Mouse (Mus musculus): ENCODE measurements around the gene Btbd17. TPM values are rescaled to one million over a fixed set of nuclear protein-coding genes. Genes with fewer than 3 reads are reported as not detected.
A peak's percentile ranks its signal among the peaks of the same experiment; 100 is the strongest.

The Btbd17 gene
- polyA plus RNA-seq, 1 experiment from 2014 or later = 19.4 TPM

GRCm38 (mm10) chr11:114822727-114823126, 27.0 kb upstream of the Btbd17 start:
- H3K4me3 ChIP-seq (replicated peaks; ENCODE audit: low read length) = no peak overlapping the region
- no peaks in the 10 kb centered on the region for H3K9me3 ChIP-seq (ENCODE audit: control insufficient read depth, low read length)
- no peak overlapping the region; the same call in 1 of the 2 replicates for H3K4me2 ChIP-seq (ENCODE audit: low read length)
- no peak overlapping the region for H3K9ac ChIP-seq (replicated peaks; ENCODE audit: low read depth, low read length)
- H3K27ac ChIP-seq (ENCODE audit: low read length) = peak overlapping the region; percentile 82
- H3K27me3 ChIP-seq (replicated peaks; ENCODE audit: control insufficient read depth, insufficient read depth, low read length) = no peaks in the 10 kb centered on the region
- H3K4me1 ChIP-seq (replicated peaks; ENCODE audit: control insufficient read depth, insufficient read depth, low read length) = peaks cover 20% of the 10 kb centered on the region
- H3K36me3 ChIP-seq (ENCODE audit: control insufficient read depth, insufficient read depth) = no peaks in the 10 kb centered on the region
- WGBS = 25% methylated on average over 12 of the region's 12 CpGs
- ATAC-seq = peak; percentile 90

GRCm38 (mm10) chr11:114821325-114821724, 25.6 kb upstream of the Btbd17 start:
- Histone ChIP-seq H3K27me3 (replicated peaks; ENCODE audit: control insufficient read depth, insufficient read depth, low read length) (no peaks in the 10 kb centered on the region), H3K4me2 (ENCODE audit: low read length) (no peak overlapping the region), H3K36me3 (ENCODE audit: control insufficient read depth, insufficient read depth) (no peaks in the 10 kb centered on the region), H3K9me3 (ENCODE audit: control insufficient read depth, low read length) (no peaks in the 10 kb centered on the region), H3K9ac (replicated peaks; ENCODE audit: low read depth, low read length) (no peak overlapping the region), H3K4me1 (replicated peaks; ENCODE audit: control insufficient read depth, insufficient read depth, low read length) (peaks cover 20% of the 10 kb centered on the region), H3K27ac (ENCODE audit: low read length) (no peak overlapping the region), H3K4me3 (replicated peaks; ENCODE audit: low read length) (no peak overlapping the region)
- ATAC-seq = no peak
- 71% methylated on average over 1 of the region's 1 CpGs for WGBS

- no peaks in the 10 kb centered on the region for H3K9me3 ChIP-seq (ENCODE audit: control insufficient read depth, low read length)
- ATAC-seq = no peak
- no peak overlapping the region for H3K4me3 ChIP-seq (replicated peaks; ENCODE audit: low read length)
- H3K4me1 ChIP-seq (replicated peaks; ENCODE audit: control insufficient read depth, insufficient read depth, low read length) = peaks cover 20% of the 10 kb centered on the region
- WGBS = 52% methylated on average over 3 of the region's 3 CpGs
- no peak overlapping the region for H3K4me2 ChIP-seq (ENCODE audit: low read length)
- H3K9ac ChIP-seq (replicated peaks; ENCODE audit: low read depth, low read length) = no peak overlapping the region
- H3K27ac ChIP-seq (ENCODE audit: low read length) = no peak overlapping the region
- H3K27me3 ChIP-seq (replicated peaks; ENCODE audit: control insufficient read depth, insufficient read depth, low read length) = no peaks in the 10 kb centered on the region
- H3K36me3 ChIP-seq (ENCODE audit: control insufficient read depth, insufficient read depth) = no peaks in the 10 kb centered on the region
Observed at GRCm38 (mm10) chr11:114820444-114820843, 24.7 kb upstream of the Btbd17 start.

GRCm38 (mm10) chr11:114819110-114819509, 23.4 kb upstream of the Btbd17 start:
- no peaks in the 10 kb centered on the region for H3K36me3 ChIP-seq (ENCODE audit: control insufficient read depth, insufficient read depth)
- WGBS = 40% methylated on average over 2 of the region's 2 CpGs
- H3K9me3 ChIP-seq (ENCODE audit: control insufficient read depth, low read length) = no peaks in the 10 kb centered on the region
- no peak for ATAC-seq
- H3K4me1 ChIP-seq (replicated peaks; ENCODE audit: control insufficient read depth, insufficient read depth, low read length) = peaks cover 20% of the 10 kb centered on the region
- H3K4me2 ChIP-seq (ENCODE audit: low read length) = no peak overlapping the region
- no peak overlapping the region for H3K27ac ChIP-seq (ENCODE audit: low read length)
- H3K27me3 ChIP-seq (replicated peaks; ENCODE audit: control insufficient read depth, insufficient read depth, low read length) = no peaks in the 10 kb centered on the region
- H3K9ac ChIP-seq (replicated peaks; ENCODE audit: low read depth, low read length) = no peak overlapping the region
- no peak overlapping the region for H3K4me3 ChIP-seq (replicated peaks; ENCODE audit: low read length)

- no peaks in the 10 kb centered on the region for H3K27me3 ChIP-seq (replicated peaks; ENCODE audit: control insufficient read depth, insufficient read depth, low read length)
- no peak overlapping the region for H3K9ac ChIP-seq (replicated peaks; ENCODE audit: low read depth, low read length)
- no peak overlapping the region for H3K4me2 ChIP-seq (ENCODE audit: low read length)
- no peaks in the 10 kb centered on the region for H3K36me3 ChIP-seq (ENCODE audit: control insufficient read depth, insufficient read depth)
- 93% methylated on average over 7 of the region's 7 CpGs for WGBS
- H3K9me3 ChIP-seq (ENCODE audit: control insufficient read depth, low read length) = no peaks in the 10 kb centered on the region
- ATAC-seq = no peak
- peaks cover 14% of the 10 kb centered on the region for H3K4me1 ChIP-seq (replicated peaks; ENCODE audit: control insufficient read depth, insufficient read depth, low read length)
- H3K27ac ChIP-seq (ENCODE audit: low read length) = no peak overlapping the region
- no peak overlapping the region for H3K4me3 ChIP-seq (replicated peaks; ENCODE audit: low read length)
Observed at GRCm38 (mm10) chr11:114818185-114818584, 22.4 kb upstream of the Btbd17 start.

GRCm38 (mm10) chr11:114816934-114817333, 21.2 kb upstream of the Btbd17 start:
- no peaks in the 10 kb centered on the region for H3K9me3 ChIP-seq (ENCODE audit: control insufficient read depth, low read length)
- no peak overlapping the region for H3K4me3 ChIP-seq (replicated peaks; ENCODE audit: low read length)
- H3K27me3 ChIP-seq (replicated peaks; ENCODE audit: control insufficient read depth, insufficient read depth, low read length) = no peaks in the 10 kb centered on the region
- no peak for ATAC-seq
- no peak overlapping the region for H3K4me2 ChIP-seq (ENCODE audit: low read length)
- 84% methylated on average over 4 of the region's 4 CpGs for WGBS
- H3K4me1 ChIP-seq (replicated peaks; ENCODE audit: control insufficient read depth, insufficient read depth, low read length) = peaks cover 3% of the 10 kb centered on the region; the same call in 1 of the 2 replicates
- no peak overlapping the region for H3K9ac ChIP-seq (replicated peaks; ENCODE audit: low read depth, low read length)
- no peaks in the 10 kb centered on the region for H3K36me3 ChIP-seq (ENCODE audit: control insufficient read depth, insufficient read depth)
- H3K27ac ChIP-seq (ENCODE audit: low read length) = no peak overlapping the region

GRCm38 (mm10) chr11:114814873-114815592, 19.3 kb upstream of the Btbd17 start:
- 79% methylated on average over 11 of the region's 11 CpGs for WGBS
- peaks cover 3% of the 10 kb centered on the region; the same call in 1 of the 2 replicates for H3K4me1 ChIP-seq (replicated peaks; ENCODE audit: control insufficient read depth, insufficient read depth, low read length)
- no peak for ATAC-seq

GRCm38 (mm10) chr11:114812731-114813240, 17.0 kb upstream of the Btbd17 start:
- 15% methylated on average over 6 of the region's 6 CpGs for WGBS
- H3K4me3 ChIP-seq (replicated peaks; ENCODE audit: low read length) = no peak overlapping the region
- no peak overlapping the region for H3K4me2 ChIP-seq (ENCODE audit: low read length)
- H3K36me3 ChIP-seq (ENCODE audit: control insufficient read depth, insufficient read depth) = no peaks in the 10 kb centered on the region
- no peaks in the 10 kb centered on the region for H3K9me3 ChIP-seq (ENCODE audit: control insufficient read depth, low read length)
- peaks cover under 1% of the 10 kb centered on the region; the same call in 1 of the 2 replicates for H3K4me1 ChIP-seq (replicated peaks; ENCODE audit: control insufficient read depth, insufficient read depth, low read length)
- H3K27ac ChIP-seq (ENCODE audit: low read length) = no peak overlapping the region
- H3K27me3 ChIP-seq (replicated peaks; ENCODE audit: control insufficient read depth, insufficient read depth, low read length) = no peaks in the 10 kb centered on the region
- ATAC-seq = peak; percentile 36
- no peak overlapping the region for H3K9ac ChIP-seq (replicated peaks; ENCODE audit: low read depth, low read length)

More at GRCm38 (mm10) chr11:114814873-114815592, 19.3 kb upstream of the Btbd17 start:
- Histone ChIP-seq H3K36me3 (ENCODE audit: control insufficient read depth, insufficient read depth) (no peaks in the 10 kb centered on the region), H3K27ac (ENCODE audit: low read length) (no peak overlapping the region), H3K4me2 (ENCODE audit: low read length) (no peak overlapping the region), H3K27me3 (replicated peaks; ENCODE audit: control insufficient read depth, insufficient read depth, low read length) (no peaks in the 10 kb centered on the region), H3K9me3 (ENCODE audit: control insufficient read depth, low read length) (no peaks in the 10 kb centered on the region), H3K9ac (replicated peaks; ENCODE audit: low read depth, low read length) (no peak overlapping the region), H3K4me3 (replicated peaks; ENCODE audit: low read length) (no peak overlapping the region)

GRCm38 (mm10) chr11:114810344-114810743, 14.6 kb upstream of the Btbd17 start:
- WGBS = 25% methylated on average over 4 of the region's 4 CpGs
- Histone ChIP-seq H3K4me3 (replicated peaks; ENCODE audit: low read length) (no peak overlapping the region), H3K27ac (ENCODE audit: low read length) (no peak overlapping the region), H3K4me2 (ENCODE audit: low read length) (no peak overlapping the region), H3K9ac (replicated peaks; ENCODE audit: low read depth, low read length) (no peak overlapping the region), H3K27me3 (replicated peaks; ENCODE audit: control insufficient read depth, insufficient read depth, low read length) (no peaks in the 10 kb centered on the region), H3K4me1 (replicated peaks; ENCODE audit: control insufficient read depth, insufficient read depth, low read length) (peaks cover 9% of the 10 kb centered on the region), H3K36me3 (ENCODE audit: control insufficient read depth, insufficient read depth) (no peaks in the 10 kb centered on the region), H3K9me3 (ENCODE audit: control insufficient read depth, low read length) (no peaks in the 10 kb centered on the region)
- ATAC-seq = no peak

Data from forebrain, embryonic 16.5 days (tissue).